Mouse (Mus musculus): ENCODE results near the gene F5.

F5 gene

DNA sequence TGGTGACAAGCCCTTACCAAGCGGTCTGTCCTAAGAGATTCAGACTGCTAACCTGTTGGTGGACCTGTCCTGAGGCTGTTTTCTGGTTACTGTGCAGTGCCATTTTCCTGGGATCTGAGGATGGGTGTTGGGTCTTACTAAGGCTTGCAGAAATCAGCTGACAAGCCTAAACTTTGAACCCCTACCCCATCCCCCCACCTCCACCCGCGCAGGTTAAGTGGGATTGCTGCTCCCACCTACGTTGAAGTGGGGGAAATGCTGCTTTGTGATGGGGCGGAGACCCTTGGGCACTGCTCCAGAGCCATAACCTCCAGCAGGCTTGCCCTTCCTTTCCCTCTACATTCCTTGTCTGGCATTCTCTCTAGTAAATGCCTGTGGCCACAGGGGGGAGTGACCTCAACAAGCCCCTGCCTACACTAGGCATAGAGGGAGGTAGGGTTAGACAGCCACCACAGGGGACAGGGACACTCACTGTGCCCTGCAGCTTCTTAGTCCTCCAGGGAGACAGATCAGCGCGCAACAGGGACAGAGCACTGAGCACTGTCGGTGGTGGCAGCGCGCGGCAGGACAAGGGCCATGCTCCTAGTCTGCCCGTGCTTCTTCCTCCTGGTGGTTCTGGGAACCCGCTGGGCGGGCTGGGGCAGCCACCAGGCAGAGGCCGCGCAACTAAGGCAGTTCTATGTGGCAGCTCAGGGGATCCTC, at the start of gene F5:
Gene F5 (plus strand): TSS at position 452 of the 702 bp plus-strand sequence.
- CTCF ChIA-PET: interaction anchor here in 2 of 4 experiments (0.8 to 1.9 kb wide), 5 partner anchors 13 to 165 kb away, joined by 3 to 6 read pairs (median 3); no protein-coding TSS in a partner anchor

DNA sequence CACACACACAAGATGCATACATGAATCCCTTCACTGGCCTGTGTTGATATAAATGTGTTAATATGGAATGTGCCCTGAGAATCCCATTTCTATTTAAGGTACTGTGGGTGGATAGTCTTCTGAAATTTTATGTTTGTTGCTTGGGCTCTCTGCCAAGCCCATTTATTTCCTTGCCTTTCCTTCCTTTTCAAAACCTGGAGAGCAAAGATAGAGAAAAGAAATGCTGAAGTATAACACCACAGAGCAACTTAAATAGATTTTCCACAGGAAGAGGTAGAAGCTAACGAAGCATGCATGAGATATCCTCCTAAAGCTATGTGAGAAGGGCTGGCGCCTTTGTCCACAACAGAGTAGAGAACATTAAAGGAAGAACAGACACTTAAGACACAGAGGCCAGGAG, 41.9 kb upstream of the F5 start:
- CTCF ChIA-PET: interaction anchor here in 1 of 4 experiments (0.6 kb wide), 1 partner anchor 53 kb away, joined by 4 read pairs; no protein-coding TSS in a partner anchor
- POLR2A ChIA-PET: no interaction called here

More for the DNA sequence above, at the start of gene F5:
- POLR2A ChIA-PET: interaction anchor here in 3 of 4 experiments (0.7 to 1.0 kb wide), 3 partner anchors 9 to 156 kb away, joined by 3 read pairs; partner anchors contain the start of gene Blzf1 (in 1 of the 3)

GRCm38 (mm10) chr1:164110591-164111329, 40.9 kb upstream of the F5 start:
- POLR2A ChIA-PET: interaction anchor here in 1 of 4 experiments (0.5 kb wide), 1 partner anchor 45 kb away, joined by 3 read pairs; no protein-coding TSS in a partner anchor
- CTCF ChIA-PET: no interaction called here

- POLR2A ChIA-PET: no interaction called here
Observed at GRCm38 (mm10) chr1:164114280-164114679, 37.4 kb upstream of the F5 start.

DNA sequence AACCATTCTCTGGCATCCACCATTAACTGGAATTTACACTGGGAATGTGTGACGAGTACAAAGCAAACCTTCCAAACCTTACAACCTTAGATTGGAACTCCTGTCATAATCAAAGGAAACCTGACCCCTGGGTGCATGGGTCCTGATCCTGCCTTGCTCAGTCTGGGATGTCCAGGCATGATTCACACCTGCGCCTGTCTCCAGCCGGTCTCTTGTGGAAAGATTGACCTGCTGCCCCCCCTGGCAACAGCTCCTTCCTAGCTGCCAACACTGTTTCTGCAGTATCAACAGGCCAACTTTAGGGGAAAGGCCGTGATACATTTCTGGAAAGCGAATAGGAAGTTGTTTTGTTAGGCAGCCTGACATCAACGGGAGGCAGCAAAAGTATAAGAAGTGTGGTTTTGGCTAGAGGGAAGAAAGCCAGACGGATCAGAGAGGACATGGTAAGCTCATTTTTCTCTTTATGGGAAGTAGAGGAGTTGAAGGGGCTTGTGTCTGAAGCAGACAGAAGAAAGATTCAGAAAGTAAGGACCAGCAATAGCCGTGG, 36.6 kb upstream of the F5 start, which contains the start of gene Selp:
Gene Selp (plus strand): TSS at position 318 of the 547 bp plus-strand sequence.
- ChIA-PET POLR2A (no interaction called here), CTCF (no interaction called here)

More at GRCm38 (mm10) chr1:164114280-164114679, 37.4 kb upstream of the F5 start:
- CTCF ChIA-PET: interaction anchor here in 1 of 4 experiments (0.7 kb wide), 1 partner anchor 1167 kb away, joined by 5 read pairs; no protein-coding TSS in a partner anchor

GRCm38 (mm10) chr1:164115647-164116046, 36.0 kb upstream of the F5 start:
- POLR2A ChIA-PET: no interaction called here
- CTCF ChIA-PET: no interaction called here

DNA sequence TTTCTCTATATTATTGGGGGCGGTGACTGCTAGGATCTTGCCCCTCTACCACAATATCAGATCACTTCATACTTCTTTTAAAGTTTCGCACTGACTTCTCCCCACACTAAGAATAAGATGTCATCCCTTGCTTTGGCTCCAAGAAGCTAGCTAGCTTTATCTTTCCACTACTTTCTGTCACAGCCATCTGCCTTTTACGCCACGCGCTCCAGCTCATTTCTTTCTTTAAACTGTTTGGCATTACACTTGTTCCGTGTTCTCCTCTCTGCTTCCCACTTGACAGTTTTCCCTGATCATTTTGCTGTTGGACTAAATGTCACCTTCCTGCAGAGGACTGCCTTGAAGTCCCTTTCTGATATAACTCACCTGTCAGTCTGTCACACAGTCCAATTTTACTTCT, 33.8 kb upstream of the F5 start:
- CTCF ChIA-PET: no interaction called here
- POLR2A ChIA-PET: no interaction called here

- CTCF ChIA-PET: no interaction called here
- POLR2A ChIA-PET: interaction anchor here in 2 of 4 experiments (0.7 kb wide), 2 partner anchors 59 to 151 kb away, joined by 4 read pairs; partner anchors contain the start of gene Sell (in 1 of the 2)
Observed at GRCm38 (mm10) chr1:164119892-164120776, 31.5 kb upstream of the F5 start.

GRCm38 (mm10) chr1:164120777-164121158, 30.9 kb upstream of the F5 start:
- ChIA-PET POLR2A (interaction anchor here in 1 of 4 experiments (0.7 kb wide), 1 partner anchor 152 kb away, joined by 4 read pairs; no protein-coding TSS in a partner anchor), CTCF (no interaction called here)

DNA sequence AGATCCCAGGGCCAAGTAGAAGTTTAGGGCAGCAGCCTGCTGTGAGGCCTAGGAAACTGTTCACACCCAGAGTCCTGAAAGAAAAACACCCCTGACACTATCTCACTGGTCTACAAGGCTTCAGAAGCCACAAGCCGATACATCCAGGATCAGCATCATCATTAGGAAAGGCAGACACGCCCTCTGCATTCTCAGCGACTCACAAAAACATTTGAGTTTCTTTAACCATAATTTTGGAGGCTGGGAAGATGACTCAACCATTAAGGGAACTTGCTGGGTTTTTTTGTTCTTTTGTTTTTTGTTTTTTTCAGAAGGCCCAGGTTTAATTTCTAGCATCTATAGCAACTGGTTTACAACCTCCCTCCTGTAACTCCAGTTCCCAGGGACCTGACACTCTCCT, 27.8 kb upstream of the F5 start:
- ChIA-PET CTCF (interaction anchor here in 1 of 4 experiments (1.3 kb wide), 1 partner anchor 14 kb away, joined by 4 read pairs; no protein-coding TSS in a partner anchor), POLR2A (no interaction called here)

DNA sequence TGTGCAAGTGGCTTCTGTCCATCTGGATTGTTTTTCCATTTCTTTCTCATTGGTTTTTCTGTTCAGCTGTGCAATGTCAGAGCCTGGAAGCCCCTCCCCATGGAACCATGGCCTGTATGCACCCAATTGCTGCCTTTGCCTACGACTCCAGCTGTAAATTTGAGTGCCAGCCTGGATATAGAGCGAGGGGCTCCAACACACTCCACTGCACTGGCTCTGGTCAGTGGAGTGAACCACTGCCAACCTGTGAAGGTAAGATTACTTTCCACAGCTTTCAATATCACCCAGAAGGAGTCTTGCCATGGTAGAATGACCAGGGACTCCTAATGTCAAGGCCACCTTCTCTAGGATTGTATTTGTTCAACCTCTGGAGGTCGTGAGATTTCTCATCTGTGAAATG, 21.6 kb upstream of the F5 start:
- POLR2A ChIA-PET: no interaction called here
- CTCF ChIA-PET: no interaction called here

- POLR2A ChIA-PET: no interaction called here
- CTCF ChIA-PET: no interaction called here
Observed at GRCm38 (mm10) chr1:164132609-164133008, 19.0 kb upstream of the F5 start.

- POLR2A ChIA-PET: no interaction called here
Observed at GRCm38 (mm10) chr1:164134101-164134500, 17.5 kb upstream of the F5 start.

DNA sequence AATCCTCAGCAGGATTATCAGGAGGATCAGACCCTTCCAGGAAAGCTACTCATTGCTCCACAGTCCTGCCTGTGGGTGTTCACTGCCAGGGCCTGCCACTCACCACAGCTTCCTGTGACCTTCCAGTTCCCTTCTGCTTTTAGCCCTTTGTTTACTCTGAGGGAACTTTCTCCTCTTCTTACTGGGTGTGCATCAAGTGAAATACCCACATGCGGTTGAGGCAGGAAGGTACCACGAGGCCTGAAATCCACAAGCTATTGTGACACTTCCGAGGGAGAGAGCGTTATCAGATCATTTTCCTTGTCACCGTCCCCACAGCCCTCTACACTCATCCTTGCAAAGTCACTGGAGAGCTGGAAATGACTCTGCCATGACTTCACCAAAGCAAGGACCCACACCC, 16.3 kb upstream of the F5 start:
- CTCF ChIA-PET: interaction anchor here in 1 of 4 experiments (0.5 kb wide), 1 partner anchor 231 kb away, joined by 3 read pairs; no protein-coding TSS in a partner anchor
- POLR2A ChIA-PET: no interaction called here

More at GRCm38 (mm10) chr1:164134101-164134500, 17.5 kb upstream of the F5 start:
- CTCF ChIA-PET: no interaction called here

GRCm38 (mm10) chr1:164135960-164136359, 15.7 kb upstream of the F5 start:
- POLR2A ChIA-PET: no interaction called here
- CTCF ChIA-PET: interaction anchor here in 1 of 4 experiments (0.6 kb wide), 1 partner anchor 119 kb away, joined by 4 read pairs; no protein-coding TSS in a partner anchor

- CTCF ChIA-PET: interaction anchor here in 1 of 4 experiments (0.6 kb wide), 1 partner anchor 939 kb away, joined by 4 read pairs; no protein-coding TSS in a partner anchor
- POLR2A ChIA-PET: no interaction called here
Observed at GRCm38 (mm10) chr1:164136636-164137035, 15.0 kb upstream of the F5 start.

DNA sequence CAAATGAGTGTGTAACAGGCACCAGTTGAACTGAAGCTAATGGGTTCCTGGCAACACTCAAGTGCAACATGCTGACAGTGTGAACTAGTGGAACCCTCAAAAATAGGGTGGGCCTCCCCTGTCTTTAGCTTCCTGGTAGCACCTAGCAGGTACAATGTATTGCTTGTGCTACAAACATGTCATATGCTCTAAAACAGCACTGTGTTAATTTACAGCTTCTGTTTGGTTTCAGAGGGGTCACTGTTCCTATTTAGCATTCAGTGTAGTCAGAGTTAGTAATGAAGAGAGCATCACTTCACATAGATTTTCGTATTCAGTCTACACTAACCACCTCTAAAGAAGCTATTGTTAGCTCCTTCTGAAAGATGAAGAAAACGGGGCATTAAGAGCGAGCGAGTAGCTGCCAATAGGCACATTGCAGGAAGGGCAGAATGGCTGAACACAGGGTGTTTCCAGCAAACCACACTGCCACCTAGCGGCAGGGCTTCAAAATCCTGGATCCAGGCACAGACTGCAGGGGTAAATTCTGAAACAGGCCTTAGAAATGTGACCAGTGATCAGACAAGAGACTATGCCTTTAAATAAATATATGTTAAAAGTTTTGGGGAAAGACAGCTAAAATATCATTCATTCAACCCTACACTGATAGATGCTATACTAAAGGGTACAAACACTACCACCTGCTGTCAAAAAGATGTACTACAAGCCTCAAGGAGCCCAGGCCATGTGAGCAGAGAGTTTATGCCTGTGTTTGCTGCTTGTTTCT, 13.1 kb upstream of the F5 start:
- CTCF ChIA-PET: interaction anchor here (0.6 to 2.0 kb wide), 43 partner anchors 10 to 988 kb away, joined by 3 to 10 read pairs (median 3); partner anchors contain the start of genes Sell (in 2 of the 4) and F5 (in 1 of the 4)
- POLR2A ChIA-PET: interaction anchor here in 1 of 4 experiments (0.8 to 1.0 kb wide), 2 partner anchors 120 to 208 kb away, joined by 3 read pairs; no protein-coding TSS in a partner anchor

DNA sequence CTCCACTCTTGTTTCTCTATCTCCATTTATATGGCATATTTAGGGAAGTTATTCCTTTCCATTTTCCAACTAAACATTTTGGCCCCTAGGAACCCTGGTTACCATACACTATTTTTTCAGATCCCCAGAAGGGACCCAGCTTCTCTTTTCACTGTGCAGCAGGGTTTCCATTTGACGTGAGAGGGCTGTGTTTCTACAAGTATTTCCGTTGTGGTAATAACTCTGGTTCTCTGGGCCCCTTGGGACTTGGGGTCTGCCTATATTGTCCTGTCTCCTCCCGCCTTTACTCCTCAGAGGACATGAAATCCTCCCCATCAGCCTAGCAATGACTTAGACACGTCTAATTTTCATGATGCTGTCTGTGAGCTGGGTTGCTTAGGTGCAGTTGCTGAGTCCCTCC, 12.2 kb upstream of the F5 start:
- CTCF ChIA-PET: interaction anchor here in 3 of 4 experiments (0.9 to 2.0 kb wide), 4 partner anchors 12 to 989 kb away, joined by 3 to 6 read pairs (median 4); partner anchors contain the start of genes F5 (in 1 of the 3) and Sell (in 1 of the 3)
- POLR2A ChIA-PET: no interaction called here
